Mouse (Mus musculus) splenic B cell, adult 2 months (primary cell): ENCODE measurements around the gene Elob.

Experiments
- DNase-seq: peaks from one replicate; pipeline ENCODE4 v3.0.0-alpha.2; 2011; ENCODE audit warnings: low read depth, low spot score
- H3K27me3 ChIP-seq: 2 replicates; pipeline ENCODE4 v1.6.1; 2012; ENCODE audit warnings: mild to moderate bottlenecking, low read length, moderate library complexity, mixed read lengths; ENCODE audit not compliant: control insufficient read depth, poor library complexity, insufficient read depth, severe bottlenecking
- H3K36me3 ChIP-seq: 2 replicates; pipeline ENCODE4 v1.6.1; 2012; ENCODE audit warnings: mild to moderate bottlenecking, low read length, moderate library complexity, mixed read lengths; ENCODE audit not compliant: control insufficient read depth, poor library complexity, insufficient read depth, severe bottlenecking

Elob gene

GRCm38 (mm10) chr17:23804426-23805085 is 24.4 kb downstream of the Elob start:
- no peaks in the 10 kb centered on the region for H3K27me3 ChIP-seq
- peaks cover 7% of the 10 kb centered on the region for H3K36me3 ChIP-seq
- peak; percentile 52 for DNase-seq

DNA sequence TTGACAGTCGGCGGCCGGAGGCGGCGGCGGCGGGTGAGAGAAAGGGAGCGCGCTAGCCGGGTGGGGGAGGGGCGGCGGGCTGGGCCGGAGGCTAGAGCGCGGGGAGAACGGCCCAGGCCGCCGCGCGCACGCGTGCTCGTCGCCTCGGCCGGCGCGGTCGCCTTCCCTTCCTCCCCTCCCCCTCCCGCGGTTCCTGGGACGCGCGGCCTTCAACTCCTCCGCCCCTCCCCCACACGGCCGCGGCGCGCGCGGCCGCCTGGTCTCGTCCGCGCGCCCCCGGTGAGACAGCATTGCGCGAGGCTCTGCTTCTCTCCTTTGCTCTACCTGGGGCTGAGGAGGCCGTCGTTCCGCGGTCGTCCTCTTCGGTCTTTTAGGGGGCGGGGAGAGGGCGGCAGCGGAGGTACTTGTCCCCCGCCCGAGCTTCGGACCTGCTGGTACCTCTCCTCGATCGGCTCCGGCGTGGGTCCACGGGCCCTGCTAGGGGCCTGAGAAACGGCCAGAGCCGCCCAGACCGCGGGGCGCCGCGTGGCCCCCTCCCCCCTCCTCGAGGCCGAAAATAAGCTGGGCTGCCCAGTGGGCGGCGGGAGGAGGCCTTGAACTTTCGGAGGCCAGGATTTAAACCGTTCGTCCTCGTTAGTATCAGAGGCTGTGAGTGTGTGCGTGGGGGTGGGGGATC is 25.4 kb downstream of the Elob start:
- Histone ChIP-seq H3K27me3 (no peaks in the 10 kb centered on the region), H3K36me3 (peaks cover 2% of the 10 kb centered on the region)
- DNase-seq: peak; percentile 80

DNA sequence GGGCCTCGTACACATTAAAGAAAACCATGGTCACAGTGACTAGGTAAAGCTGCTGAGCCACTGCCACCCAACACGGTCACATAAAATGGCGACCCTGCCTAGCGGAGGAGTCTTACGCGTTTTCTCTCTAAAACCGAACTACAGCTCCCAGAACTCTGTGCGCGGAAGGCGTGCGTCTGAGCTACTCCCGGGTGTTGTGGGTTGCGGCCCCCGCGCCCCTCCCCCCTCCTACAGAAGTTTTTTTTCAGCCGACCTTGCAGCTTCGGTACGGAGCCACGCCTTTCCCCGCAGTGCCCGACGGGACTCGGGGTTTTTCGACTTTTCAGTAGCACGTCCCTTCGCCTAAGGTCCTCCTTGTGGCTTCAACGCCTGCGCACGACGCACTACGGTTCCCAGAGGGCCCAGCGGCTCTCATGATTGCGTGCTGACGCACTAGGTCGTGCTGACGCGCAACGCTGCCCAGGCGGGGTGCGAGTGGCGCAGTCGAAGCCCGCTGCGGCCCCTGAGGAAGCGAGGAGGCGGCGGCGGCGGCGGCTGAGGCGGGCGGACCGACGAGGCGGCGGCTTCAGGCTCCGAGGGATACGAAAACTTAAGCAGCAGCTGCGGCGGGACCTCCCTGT is 26.1 kb downstream of the Elob start:
- peaks cover 1% of the 10 kb centered on the region for H3K36me3 ChIP-seq
- DNase-seq: peak; percentile 100

GRCm38 (mm10) chr17:23801627-23802026 is 27.3 kb downstream of the Elob start:
- Histone ChIP-seq H3K27me3 (no peaks in the 10 kb centered on the region), H3K36me3 (no peaks in the 10 kb centered on the region)
- no peak for DNase-seq

More for the DNA sequence above, 26.1 kb downstream of the Elob start:
- no peaks in the 10 kb centered on the region for H3K27me3 ChIP-seq

GRCm38 (mm10) chr17:23797316-23797715 is 31.6 kb downstream of the Elob start:
- Histone ChIP-seq H3K27me3 (no peaks in the 10 kb centered on the region), H3K36me3 (no peaks in the 10 kb centered on the region)
- DNase-seq: no peak

DNA sequence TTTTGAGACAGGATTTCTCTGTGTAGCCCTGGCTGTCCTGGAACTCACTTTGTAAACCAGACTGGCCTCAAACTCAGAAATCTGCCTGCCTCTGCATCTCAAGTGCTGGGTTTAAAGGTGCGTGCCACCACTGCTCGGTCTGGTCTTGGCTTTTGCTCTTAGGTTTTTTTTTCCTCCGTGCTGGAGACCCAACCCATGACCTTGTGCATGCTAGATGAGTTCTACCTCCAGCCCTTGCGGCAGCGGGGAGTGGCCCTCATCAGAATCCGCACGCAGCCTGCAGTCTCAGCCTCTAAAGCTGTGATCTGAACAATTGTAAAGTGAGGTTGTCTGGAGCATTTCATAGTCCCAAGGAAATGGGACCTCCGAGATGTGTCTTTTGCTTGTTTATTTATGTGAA is 33.6 kb downstream of the Elob start:
- no peak for DNase-seq
- Histone ChIP-seq H3K27me3 (no peaks in the 10 kb centered on the region), H3K36me3 (no peaks in the 10 kb centered on the region)

GRCm38 (mm10) chr17:23791079-23791357 is 37.9 kb downstream of the Elob start:
- H3K27me3 ChIP-seq: no peaks in the 10 kb centered on the region
- H3K36me3 ChIP-seq: no peaks in the 10 kb centered on the region
- DNase-seq: no peak

DNA sequence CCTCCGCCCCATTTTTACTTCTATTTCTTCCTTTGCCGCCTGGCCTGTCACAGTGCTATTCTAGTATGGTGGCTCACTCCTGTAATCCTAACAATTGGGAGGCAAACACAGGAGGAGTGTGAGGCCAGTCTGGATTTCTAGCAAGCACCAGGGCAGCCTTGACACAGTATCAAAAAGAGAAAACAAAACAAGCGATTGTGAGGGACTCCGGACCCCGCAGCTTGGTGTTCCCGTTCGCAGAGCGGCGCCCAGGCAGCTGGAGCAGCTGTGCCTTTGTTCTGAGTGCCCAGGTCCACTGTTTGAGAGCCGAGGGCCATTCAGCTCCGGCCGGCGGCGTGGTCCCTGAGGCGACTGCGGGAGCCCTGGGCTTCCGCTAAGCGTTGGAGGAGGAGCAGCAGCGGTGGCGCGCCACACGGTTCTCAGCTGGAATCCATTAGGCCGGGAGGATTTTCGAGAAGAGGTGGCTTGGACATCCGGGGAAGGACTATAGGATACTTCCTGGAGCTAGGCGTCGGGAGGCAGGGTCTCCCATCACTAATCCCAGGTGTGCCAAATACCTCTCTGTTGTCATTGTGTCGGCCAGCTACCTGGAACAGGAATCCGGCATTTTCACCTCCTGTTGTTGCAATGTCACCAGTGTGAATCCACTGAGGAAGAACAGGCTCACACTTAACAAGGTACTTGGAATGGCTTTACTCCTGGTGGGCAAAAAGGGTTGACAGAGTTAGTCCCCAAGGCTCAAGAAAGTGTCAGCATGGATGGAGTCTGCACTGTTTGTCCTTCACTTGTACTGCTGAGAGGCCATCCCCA is 38.5 kb downstream of the Elob start, which contains the start of gene Srrm2:
Gene Srrm2, plus strand, starts transcription at position 264 of the 810 bp plus-strand sequence.
- DNase-seq: peak; percentile 40
- Histone ChIP-seq H3K27me3 (no peaks in the 10 kb centered on the region), H3K36me3 (no peaks in the 10 kb centered on the region)

- DNase-seq: no peak
- no peaks in the 10 kb centered on the region for H3K36me3 ChIP-seq
These were observed 39.1 kb downstream of the Elob start for GRCm38 (mm10) chr17:23789749-23790268.

GRCm38 (mm10) chr17:23788973-23789372 is 40.0 kb downstream of the Elob start:
- no peak for DNase-seq
- Histone ChIP-seq H3K36me3 (no peaks in the 10 kb centered on the region), H3K27me3 (no peaks in the 10 kb centered on the region; the same call in 1 of the 2 replicates)

More at GRCm38 (mm10) chr17:23789749-23790268, 39.1 kb downstream of the Elob start:
- no peaks in the 10 kb centered on the region; the same call in 1 of the 2 replicates for H3K27me3 ChIP-seq

DNA sequence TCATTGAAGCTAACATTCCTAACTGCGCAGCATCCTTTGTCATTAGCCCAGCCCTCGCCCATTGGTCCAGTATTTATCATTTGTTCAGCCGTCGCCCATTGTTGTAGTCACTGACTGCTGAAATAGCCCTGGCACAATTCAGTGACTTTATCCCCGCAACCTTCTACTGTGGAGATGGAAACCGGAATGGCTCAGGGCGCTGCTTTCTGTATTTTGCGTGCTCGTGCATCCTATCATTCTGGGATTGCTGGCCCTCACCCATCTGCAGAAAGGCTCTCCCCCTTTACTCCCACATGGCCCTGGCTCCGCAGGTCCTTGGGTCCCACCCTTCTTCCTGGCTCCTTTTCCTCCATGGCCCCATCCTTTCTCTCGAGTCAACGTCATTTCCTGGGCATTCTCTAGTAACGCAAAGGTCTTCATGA is 42.4 kb downstream of the Elob start:
- Histone ChIP-seq H3K27me3 (no peaks in the 10 kb centered on the region; the same call in 1 of the 2 replicates), H3K36me3 (no peaks in the 10 kb centered on the region)
- no peak for DNase-seq

DNA sequence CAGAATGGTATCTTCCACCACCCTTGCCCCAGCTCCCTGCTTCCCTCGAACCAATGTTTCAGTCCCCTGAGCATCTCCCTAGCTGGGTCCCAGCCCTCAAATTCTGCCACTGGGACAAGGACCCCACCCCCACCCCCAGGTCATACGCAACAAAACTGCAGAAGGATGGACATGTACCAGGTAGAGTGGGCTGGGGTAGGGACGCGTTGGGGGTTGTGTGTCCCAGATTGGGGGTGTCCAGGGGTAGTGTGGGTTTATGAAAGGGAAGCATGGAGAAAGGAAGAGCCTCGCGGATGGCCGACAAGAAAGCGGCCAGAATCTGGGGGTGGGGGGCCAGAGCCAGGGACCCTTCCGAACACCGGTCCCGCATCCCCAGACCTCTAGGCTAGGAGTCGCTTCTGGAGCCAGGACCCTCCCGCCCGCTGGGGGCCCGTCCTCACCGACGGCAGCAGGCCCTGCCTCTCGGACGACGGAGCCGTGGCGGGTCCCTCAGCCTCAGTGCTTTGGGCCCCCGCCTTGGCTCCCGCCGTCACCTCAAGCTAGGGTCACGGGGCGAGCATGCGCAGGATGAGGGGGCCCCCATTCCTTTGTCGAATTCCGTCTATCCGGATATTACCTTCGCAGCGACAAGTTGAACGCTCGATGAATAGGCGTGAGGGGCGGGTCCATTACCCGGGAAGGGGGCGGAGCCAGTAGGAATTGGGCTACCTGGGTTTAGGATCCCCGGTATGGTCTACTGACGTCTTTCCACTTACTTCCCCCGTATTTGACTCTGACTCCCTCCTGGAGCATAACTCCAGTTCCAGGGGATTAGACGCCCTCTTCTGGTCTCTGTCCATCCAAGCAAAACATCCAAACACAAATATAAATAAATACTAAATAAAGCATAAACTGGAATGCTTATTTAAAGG is 43.1 kb downstream of the Elob start, which contains the start of gene Flywch2:
Gene Flywch2, minus strand, starts transcription at position 521 of the 911 bp plus-strand sequence.
- Histone ChIP-seq H3K36me3 (no peaks in the 10 kb centered on the region), H3K27me3 (no peaks in the 10 kb centered on the region; the same call in 1 of the 2 replicates)
- DNase-seq: peak; percentile 58

- Histone ChIP-seq H3K27me3 (no peaks in the 10 kb centered on the region; the same call in 1 of the 2 replicates), H3K36me3 (no peaks in the 10 kb centered on the region)
- no peak for DNase-seq
These were observed 45.6 kb downstream of the Elob start for GRCm38 (mm10) chr17:23783352-23783751.
